Mouse (Mus musculus) brain, adult 2 months (tissue): ENCODE data around the gene Ncaph2.
A peak's percentile ranks its signal among the peaks of the same experiment; 100 is the strongest.

ENCODE experiments used
- DNase-seq: peaks from one replicate; pipeline ENCODE4 v3.0.0; 2011; ENCODE audit warnings: low read depth, low spot score

Gene Ncaph2

DNA sequence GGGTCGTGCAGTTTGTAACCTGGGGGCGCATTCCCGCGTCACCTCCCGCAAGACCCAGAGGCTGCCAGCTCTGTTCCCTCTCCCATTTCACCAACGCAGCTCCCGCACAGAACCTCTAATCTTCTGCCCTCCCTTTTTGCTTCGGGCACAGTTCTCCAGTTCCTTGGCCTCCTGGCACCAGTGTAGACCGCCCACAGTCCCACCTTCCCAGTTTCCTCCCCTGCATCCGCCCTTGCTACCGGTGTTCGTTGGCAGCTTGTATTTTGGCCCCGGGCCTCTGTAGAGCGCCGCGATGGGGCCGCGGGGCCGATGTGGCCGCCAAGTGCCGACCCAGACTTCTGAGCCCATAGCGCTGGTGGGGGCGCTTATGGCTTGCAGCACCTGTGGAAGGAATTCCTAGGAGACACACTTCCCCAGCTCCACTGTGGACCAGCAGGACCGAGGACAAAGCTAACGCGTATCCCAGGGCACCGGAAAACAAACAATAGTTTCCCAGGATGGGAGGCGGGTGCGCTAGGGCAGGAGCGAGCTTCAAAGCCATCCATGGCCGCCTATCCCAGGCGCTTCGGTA, 23.4 kb downstream of the Ncaph2 start, which contains the start of gene Odf3b:
Gene Odf3b (minus strand): TSS at position 452 of the 571 bp plus-strand sequence.
- DNase-seq, result peak; percentile 90

DNA sequence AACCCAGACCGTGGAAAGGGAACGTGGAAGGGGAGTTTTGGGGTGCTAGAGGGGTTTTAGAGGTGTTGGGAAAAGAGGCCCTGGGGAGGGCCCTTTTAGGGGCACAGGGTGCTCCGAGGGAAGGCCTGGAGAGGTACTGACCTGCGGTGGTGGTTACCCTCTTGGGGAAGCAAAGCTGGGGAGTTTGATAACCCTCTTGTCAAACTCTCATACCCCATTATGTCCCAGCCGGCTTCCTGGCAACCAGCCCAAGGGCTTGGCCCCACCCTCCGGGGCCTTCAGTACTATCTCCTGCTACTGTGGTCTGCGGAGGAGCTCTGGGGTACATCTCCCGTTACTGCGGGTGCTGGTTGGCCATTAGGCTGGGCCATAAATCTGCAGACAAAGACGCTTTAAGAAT, 23.9 kb downstream of the Ncaph2 start:
- DNase-seq, result no peak

DNA sequence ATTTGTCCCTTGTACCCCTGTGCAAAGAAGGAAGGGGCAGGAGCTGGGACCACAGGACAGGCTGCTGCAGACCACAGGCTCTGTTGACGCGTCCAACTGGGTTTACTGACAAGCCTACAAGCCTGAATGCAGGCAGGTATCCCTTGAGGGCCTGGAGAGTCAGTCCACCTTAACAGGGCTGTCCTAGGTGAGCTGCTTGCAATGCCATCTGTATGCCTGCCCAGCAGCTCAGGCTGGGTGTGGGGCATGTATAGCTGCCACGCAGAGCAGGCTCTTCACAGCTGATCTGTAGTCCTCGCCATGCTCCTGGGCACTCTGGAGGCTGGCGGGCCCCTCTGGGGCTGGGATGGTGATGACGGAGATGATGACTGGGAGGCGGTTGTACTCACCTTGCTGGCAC, 29.1 kb downstream of the Ncaph2 start, which contains the start of gene Klhdc7b:
Gene Klhdc7b (plus strand): TSS at position 301 of the 400 bp plus-strand sequence.
- no peak for DNase-seq

DNA sequence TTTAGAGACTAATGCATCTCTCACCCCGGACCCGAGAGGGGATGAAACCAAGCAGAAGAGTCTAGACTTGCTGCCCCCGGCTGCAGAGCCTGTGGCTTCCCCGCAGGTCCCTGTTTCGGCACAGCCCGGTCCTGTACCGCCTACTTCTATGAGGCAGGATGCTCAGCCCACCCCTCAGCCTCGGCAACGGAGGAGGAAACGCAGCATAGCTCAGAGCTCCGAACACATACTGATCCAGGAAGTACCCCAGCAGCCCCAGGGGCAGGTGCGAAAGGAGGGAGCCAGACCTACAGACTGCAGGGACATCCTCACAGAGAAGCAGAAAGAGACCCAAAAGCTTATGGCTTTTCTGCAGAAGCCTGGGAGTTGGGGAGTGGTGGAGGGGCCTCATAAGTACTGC, 31.6 kb downstream of the Ncaph2 start:
- no peak for DNase-seq

GRCm38 (mm10) chr15:89390081-89390480, 34.6 kb downstream of the Ncaph2 start:
- DNase-seq, result peak; percentile 59

DNA sequence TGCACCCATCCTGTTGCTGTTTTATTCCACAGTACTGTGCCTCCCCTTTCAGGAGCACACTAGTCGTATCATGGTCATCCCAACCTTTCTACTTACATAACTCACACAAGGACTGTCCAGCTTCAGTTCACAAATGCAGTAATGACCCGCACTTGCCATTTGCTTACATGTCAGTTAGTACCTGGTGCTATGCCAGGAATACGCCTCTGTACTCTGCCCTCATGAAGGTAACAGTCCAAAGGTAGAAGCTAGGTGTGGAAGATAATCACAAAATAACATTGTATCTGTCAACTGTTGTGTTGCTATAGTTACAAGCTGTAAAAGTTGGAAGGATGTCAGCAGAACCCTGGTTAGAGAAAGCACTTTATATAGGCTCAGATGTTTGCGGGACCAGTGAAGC, 41.4 kb downstream of the Ncaph2 start:
- DNase-seq, result no peak

DNA sequence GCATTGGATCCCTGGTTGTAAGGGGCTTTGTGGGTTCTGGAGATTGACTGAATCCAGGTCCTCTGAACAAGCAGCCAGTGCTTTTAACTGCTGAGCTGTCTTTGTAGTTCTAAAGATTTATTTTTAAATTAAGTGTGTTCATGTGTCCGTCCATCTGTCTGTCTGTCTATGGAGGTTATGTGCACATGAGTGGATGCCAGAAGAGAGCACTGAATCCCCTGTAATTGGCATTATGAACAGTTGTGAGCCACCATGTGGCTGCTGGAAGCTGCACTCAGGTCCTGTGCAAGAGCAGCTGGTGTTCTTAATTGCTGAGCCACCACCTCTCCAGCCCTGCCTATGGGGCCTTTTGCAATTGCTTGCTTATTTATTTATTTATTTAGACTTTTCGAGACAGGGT, 42.6 kb downstream of the Ncaph2 start:
- DNase-seq, result peak; percentile 31

DNA sequence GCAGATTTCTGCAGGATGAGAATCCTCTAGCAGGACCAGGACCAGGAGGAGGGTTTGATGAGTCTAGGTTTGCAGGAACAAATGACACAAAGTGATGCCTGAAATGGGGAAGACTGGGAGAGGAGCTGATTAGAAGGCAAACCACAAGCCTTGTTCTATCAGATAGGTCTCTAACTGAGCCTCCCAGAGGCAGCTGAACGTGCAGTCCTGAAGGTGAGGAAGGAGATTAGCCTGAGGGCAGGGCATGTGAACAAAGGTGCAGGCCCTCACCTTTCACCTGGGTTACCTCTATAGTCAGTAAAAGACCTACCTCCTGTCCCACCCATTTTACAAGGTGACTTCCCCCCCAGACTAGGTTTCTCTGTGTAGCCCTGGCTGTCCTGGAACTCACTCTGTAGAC, 44.2 kb downstream of the Ncaph2 start:
- DNase-seq, result no peak

DNA sequence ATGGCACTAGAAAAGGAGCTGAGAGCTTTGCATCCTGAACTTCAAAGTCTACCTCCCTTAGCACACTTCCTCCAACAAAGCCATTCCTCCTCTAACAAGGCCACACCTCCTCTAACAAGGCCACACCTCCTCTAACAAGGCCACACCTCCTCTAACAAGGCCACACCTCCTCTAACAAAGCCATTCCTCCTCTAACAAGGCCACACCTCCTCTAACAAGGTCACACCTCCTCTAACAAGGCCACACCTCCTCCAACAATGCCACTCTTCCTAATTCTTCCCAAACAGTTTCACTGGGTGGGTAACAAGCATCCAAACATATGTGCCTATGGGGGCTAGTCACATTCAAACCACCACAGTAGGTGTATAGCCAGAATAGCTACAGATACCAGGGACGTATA, 47.0 kb downstream of the Ncaph2 start:
- no peak for DNase-seq

GRCm38 (mm10) chr15:89404831-89405623, 49.5 kb downstream of the Ncaph2 start:
- no peak for DNase-seq

DNA sequence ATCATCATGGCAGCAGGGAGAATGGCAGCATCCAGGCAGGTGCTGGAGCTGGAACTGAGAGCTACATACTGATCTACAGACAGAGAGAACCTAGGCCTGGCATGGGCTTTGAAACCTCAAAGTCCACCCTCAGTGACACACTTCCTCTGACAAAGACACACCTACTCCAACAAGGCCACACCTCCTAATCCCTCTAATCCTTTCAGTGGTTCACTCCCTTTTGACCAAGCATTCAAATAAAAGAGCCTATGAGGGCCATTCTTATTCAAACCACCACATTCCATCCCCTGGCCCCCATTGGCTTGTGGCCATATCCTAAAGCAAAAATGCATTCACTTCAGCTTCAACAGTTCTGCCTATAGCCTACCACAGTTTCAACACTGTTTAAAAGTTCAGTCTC, 51.2 kb downstream of the Ncaph2 start:
- no peak for DNase-seq

- DNase-seq, result no peak
Measured at GRCm38 (mm10) chr15:89410118-89410517, 54.6 kb downstream of the Ncaph2 start, which contains the start of gene Syce3. Syce3 (minus strand) TSS chr15:89410503.

GRCm38 (mm10) chr15:89415282-89415681, 59.8 kb downstream of the Ncaph2 start:
- DNase-seq, result peak; percentile 58

GRCm38 (mm10) chr15:89421938-89422337, 66.4 kb downstream of the Ncaph2 start:
- DNase-seq, result peak; percentile 33
